Mouse (Mus musculus): Measurements from ENCODE around the gene Fam98c.
"Not testable (repeated sequence)": the region's sequence is repeated elsewhere in the genome, so short reads cannot be mapped to it uniquely, and the experiment has no call there.

Fam98c gene

GRCm38 (mm10) chr7:29158264-29158663 lies 2.2 kb upstream of the Fam98c start:
- no peak for DNase-seq (ENCODE audit: low spot score)

GRCm38 (mm10) chr7:29155196-29155837 lies 717 bp downstream of the Fam98c start:
- peak; percentile 96 for DNase-seq (ENCODE audit: low spot score)

GRCm38 (mm10) chr7:29154018-29154720 lies 1.9 kb downstream of the Fam98c start:
- no peak for DNase-seq (ENCODE audit: low spot score)

DNA sequence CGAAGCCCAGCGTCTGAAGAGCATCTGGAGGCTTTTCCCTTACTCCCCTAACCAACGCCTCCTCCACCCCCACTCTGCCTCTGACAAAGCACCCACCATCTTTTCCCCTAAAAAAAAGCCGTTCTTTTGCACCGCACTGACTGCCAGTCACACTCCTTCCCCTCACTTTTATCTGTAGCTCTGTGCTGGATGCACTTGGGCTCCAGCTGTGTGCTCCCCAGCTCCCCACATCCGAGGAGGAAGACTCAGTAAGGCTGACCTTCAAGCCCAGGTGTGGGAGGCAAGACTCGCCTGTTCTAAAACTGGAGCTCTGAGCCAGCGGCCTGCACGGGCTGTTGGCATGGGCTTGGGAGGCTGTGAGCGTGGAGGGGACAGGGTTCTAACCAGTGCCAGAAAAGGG lies 4.5 kb downstream of the Fam98c start:
- DNase-seq (ENCODE audit: low spot score): no peak

GRCm38 (mm10) chr7:29148771-29149170 lies 7.3 kb downstream of the Fam98c start:
- DNase-seq (ENCODE audit: low spot score): no peak

DNA sequence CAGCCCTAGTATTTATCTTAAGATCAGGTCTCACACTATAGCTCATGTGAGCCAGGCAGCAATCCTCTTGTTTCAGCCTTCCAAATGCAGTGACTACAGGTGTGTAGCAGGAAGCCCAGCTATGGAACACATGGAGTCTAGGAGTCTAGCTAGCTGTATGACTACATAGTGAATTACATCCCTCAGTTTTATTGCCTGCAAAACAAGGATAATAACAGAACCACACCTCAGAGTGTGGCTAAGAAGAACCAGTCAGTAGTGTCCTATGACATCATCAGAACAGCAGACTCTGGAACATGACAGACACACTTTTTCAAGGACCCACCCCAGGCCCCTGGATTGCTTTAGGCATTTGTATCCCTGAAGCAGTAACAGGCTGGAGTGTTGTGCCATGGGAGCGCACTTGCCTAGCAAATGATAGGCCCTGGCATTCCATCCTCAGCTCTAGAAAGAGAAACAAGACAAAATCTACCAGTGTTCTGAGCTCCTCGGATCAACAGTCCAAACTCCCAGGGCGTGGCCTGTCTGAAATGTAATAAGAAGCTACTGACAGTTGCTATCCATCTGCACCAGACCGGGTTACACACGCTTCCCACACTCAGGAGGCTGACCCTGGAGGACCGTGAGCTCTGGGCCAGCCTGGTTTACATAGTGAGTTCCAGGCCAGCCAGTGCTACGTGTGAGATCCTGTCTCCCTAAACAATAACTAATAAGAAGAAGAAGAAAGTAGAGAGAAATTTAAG lies 9.2 kb downstream of the Fam98c start:
- DNase-seq (ENCODE audit: low spot score): no peak

- no peak for DNase-seq (ENCODE audit: low spot score)
These were observed 12.0 kb downstream of the Fam98c start for GRCm38 (mm10) chr7:29144006-29144405.

DNA sequence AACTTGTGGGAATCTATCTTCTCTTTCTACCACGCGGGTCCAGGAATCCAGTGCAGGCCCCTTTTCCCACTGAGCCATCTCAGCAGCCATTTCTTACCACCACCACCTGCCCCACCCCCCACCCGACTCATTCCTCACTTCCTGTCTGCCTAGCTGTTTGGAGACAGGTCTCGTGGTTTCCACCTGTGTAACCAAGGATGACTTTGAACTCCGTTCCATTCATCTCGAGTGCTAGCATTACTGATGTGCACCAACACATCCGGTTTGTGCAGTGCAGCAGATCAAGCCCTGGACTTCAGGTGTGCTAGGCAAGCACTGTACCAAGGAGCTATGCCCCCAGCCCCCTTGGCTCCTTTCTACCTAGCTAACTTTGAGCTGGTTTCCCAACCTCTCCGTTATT lies 14.6 kb downstream of the Fam98c start:
- no peak for DNase-seq (ENCODE audit: low spot score)

- DNase-seq (ENCODE audit: low spot score): not testable (repeated sequence)
These were observed 16.8 kb downstream of the Fam98c start for GRCm38 (mm10) chr7:29139237-29139636.

GRCm38 (mm10) chr7:29137429-29137828 lies 18.6 kb downstream of the Fam98c start:
- DNase-seq (ENCODE audit: low spot score): no peak

GRCm38 (mm10) chr7:29134693-29135386 lies 21.2 kb downstream of the Fam98c start, which contains the start of gene Rasgrp4:
Rasgrp4 (plus strand) TSS chr7:29134851.
- DNase-seq (ENCODE audit: low spot score): no peak

GRCm38 (mm10) chr7:29134230-29134629 lies 21.8 kb downstream of the Fam98c start:
- DNase-seq (ENCODE audit: low spot score): no peak

DNA sequence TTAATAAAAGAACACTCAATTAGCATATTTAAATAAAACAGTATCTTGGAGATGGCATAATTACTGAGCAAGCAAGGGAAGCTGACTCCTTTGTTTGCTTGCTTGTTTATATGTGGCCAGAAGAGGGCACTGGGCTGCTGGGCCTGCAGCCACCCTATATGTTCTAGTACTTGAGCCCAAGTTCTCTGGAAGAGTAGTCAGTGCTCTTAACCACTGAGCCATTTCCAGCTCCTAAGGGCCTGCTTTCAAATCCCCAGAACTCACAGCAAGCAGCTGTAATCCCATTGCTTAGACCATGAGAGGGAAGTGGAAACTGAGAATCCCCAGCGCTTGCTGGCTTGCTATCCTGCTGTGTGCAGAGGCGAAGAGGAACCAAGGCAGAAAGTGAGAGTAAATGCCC lies 27.3 kb downstream of the Fam98c start:
- no peak for DNase-seq (ENCODE audit: low spot score)

DNA sequence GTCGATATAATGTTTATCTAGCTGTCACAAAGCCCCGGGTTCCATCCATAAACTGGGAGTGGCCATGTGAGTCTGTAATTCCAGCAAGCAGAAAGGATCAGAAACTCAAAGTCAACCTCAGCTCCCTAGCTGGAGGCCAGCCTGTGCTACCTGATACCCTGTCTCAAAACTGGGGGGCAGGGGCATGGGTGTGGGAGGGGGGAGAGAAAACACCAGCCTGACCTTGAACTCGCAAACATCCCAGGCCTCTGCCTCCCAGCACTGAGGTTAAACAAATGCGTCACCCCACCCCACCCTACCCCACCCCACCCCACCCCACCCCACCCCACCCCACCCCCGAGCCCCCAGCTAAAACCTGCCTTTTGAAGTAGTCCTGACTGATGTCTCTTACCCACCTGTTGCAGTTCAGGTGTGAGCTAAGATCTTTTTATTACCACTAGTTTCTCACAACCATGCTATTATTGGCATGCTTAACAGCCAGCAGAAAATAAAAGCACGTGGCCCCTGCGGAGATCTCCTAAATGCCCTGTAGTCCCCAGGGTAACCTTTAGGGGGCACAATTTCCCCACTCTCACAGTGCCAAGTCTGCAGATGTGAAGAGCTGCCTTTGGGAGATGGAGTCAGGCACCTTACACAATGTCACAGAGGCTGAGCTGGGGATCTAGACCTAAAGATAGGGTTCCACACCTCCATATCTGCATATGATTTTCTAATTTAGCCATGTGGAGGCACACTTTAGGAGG lies 29.7 kb downstream of the Fam98c start:
- peak; percentile 74 for DNase-seq (ENCODE audit: low spot score)

- DNase-seq (ENCODE audit: low spot score): peak; percentile 79
These were observed 31.1 kb downstream of the Fam98c start, which contains the start of gene Ryr1 for GRCm38 (mm10) chr7:29124970-29125369. Ryr1 (minus strand) TSS chr7:29125179.

- no peak for DNase-seq (ENCODE audit: low spot score)
These were observed 32.3 kb downstream of the Fam98c start for GRCm38 (mm10) chr7:29123531-29124358.

- DNase-seq (ENCODE audit: low spot score): no peak
These were observed 33.2 kb downstream of the Fam98c start for GRCm38 (mm10) chr7:29122821-29123220.

DNA sequence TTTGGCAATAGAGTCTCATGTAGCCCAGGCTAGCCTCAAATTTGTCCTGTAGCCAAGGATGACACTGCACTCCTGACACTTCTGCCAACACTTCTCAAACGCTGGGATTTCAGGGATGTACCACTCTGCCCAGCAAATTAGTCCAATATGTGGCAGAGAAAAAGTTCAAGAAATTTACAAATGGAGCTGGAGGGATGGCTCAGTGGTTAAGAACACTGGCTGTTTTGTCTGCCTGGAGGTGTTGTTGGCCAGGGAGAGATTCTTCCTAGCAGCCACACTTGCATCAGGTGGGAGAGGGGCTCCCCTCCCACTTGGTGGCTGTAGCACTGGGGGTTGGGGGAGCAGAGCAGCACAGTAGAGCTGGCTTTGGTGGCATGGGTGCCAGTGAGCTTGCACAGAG lies 36.5 kb downstream of the Fam98c start:
- no peak for DNase-seq (ENCODE audit: low spot score)

GRCm38 (mm10) chr7:29118142-29118851 lies 37.7 kb downstream of the Fam98c start:
- no peak for DNase-seq (ENCODE audit: low spot score)
